Mouse (Mus musculus): ENCODE data around the gene Efna3.

The Efna3 gene

DNA sequence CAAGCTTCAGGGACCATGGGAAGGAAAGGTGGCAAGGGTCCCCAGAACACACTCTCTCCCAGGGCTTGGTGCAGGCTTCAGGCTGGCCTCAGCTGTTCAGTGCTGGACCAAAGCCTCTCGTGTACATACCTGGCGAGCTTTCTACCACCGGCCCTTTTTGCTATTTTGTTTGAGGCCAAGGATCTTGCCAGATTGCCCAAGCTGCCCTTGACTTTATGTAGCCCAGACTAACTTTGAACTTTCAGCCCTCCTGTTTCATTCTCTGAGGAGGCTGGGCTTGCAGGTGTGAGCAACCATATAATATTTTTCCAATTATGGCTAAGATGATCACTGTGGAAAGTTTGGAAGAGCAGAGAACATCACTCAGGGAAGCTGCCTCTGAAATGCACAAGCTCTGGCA, 38.5 kb downstream of the Efna3 start:
- no peak for DNase-seq (ENCODE audit: low read depth, low spot score)

DNA sequence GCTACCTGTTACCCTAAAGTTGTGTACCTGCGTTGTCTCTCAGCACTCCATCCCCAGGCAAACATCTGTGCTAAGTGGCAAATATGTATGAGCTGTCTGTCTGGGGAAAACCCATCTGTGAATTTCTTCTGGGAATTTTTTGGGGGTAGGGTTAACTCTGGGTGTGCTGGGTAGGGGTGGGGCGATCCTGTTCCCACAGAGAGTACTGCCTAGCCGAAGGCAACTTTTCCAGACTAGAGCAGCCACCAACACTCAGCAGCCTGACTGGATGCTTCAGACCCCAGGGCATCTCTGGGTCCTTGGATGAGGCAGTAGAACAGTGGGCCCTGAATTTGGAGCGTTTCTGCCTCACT, 40.5 kb downstream of the Efna3 start:
- DNase-seq (ENCODE audit: low read depth, low spot score) = no peak

DNA sequence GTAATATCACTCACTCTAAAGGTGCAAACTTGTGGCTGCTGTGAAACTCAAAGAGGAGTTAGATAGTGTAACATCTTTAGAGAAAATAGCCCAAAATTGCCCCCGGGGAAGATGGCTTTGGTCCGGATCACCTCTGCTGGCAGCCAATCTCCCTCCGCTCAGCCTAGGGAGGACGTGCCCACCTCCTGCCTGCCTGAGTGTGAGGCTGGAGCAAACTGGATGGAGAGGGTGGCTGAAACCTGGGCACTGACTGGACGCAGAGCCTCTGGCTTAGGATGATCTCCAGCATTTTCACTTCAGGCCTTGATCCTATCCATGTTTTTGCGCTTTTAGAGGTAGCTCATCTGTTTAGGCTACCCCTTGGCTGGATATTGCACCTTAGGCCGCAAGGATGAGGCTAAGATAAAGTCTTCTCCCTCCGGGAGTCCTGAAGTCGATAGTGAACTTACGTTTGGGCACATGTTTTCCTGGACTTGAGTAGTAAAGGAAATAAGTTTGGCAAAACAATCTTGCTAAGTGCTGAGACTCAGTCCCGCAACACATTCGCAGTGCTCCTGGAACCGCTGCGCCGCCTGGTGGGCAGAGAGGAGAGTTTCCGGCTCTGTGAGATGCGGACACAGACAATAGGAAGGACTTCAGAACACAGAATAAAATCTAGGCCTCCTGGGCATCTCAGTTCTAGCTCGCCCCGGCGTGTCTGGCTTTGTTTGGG, 41.0 kb downstream of the Efna3 start:
- peak; percentile 71 for DNase-seq (ENCODE audit: low read depth, low spot score)

GRCm38 (mm10) chr3:89280606-89281511, 41.9 kb downstream of the Efna3 start, which contains the start of gene Efna1:
Gene Efna1, minus strand, starts transcription at chr3:89281142.
- DNase-seq (ENCODE audit: low read depth, low spot score) = peak; percentile 43

- DNase-seq (ENCODE audit: low read depth, low spot score) = no peak
These were observed 42.6 kb downstream of the Efna3 start for GRCm38 (mm10) chr3:89280050-89280605.

DNA sequence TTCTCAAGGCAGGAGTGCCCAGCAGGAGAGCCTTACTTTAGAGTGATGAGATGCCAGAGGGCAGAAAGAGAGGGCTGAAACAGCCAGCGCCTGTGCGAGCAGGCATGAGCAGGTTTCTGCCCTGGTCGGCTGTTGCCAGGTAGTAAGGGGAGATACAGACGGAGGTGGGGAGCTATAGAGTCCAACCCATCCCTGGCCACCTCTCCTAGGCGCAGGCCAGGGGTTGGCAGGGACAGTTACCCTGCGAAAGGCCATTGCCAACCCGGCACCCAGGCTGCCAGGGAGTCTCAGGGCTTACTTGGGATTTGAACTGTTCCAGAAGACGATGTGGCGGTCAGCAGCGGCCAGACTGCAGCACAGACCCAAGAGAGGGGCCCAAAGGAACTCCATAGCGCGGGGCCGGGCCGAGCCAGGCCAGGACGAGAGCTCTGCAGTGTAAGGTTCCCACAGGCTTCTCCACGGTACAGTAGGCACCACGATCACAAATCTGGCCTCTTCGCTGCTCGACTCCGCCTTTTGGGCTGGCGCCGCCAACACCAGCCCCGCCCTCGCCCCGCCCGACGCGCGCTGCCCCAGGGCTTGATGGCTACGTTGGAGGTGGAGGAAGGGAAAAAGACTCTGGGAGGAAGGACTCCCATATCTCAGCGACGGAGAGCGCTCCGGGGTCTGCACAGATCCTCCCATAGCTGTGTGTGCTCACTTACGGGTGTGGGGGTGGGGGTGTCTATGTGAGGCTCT, 43.4 kb downstream of the Efna3 start:
- peak; percentile 75 for DNase-seq (ENCODE audit: low read depth, low spot score)

- no peak for DNase-seq (ENCODE audit: low read depth, low spot score)
These were observed 44.1 kb downstream of the Efna3 start for GRCm38 (mm10) chr3:89278643-89279042.

GRCm38 (mm10) chr3:89278107-89278506, 44.7 kb downstream of the Efna3 start:
- peak; percentile 58 for DNase-seq (ENCODE audit: low read depth, low spot score)

DNA sequence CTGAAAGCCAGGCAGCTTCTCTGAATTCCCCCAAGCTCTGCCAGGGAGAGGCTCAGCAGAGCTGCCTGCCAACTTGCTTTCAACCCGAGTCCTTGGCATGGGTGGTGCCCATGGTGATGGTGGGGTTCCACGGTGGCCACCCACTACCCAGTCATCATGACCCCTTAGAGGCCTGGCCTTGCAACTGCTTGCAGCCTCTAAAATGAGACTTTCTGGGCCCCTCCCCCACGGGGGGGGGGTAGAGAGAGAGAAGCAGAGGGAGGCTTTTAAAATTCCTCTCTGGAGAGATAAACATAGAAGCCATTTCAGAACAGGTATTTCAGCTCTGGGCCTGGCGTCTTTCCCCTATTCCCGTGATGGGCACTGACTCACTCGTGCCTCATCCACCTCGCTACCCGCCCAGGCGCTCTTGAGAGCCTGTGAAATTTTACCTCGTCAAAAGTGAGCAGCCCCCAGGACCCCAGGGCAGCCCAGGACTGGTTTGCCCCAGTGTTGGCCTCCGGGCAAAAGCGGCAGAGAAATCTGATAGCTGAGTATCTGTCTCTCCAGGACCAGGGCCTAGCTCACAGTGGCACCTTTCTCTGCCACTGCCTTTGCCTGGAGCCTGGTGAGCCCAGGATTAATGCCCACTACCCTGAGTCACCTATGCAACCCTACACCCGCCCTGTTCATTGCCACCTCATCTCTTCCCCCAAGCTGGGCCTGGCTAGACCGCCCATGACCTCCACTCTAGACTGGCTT, 45.3 kb downstream of the Efna3 start:
- DNase-seq (ENCODE audit: low read depth, low spot score) = peak; percentile 82

- DNase-seq (ENCODE audit: low read depth, low spot score) = no peak
These were observed 46.7 kb downstream of the Efna3 start for GRCm38 (mm10) chr3:89276061-89276460.

DNA sequence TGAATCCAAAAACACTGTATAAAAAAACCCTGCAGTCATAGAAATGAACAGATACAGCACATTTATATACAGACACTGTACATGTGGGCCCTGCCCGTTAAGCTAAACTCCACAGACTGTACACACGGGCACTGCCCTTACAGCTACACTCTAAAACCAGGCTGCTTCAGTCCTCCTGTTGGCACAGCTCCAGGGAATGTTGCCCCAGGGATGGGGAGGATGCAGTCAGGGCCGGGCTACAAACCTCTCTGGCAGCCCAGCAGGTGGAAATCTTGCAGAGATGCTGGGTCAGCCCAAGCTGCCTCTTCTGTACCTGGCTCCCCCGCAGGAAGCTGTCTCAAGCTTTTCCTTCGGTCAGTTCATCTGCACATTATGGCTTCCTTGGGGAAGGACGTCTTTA, 51.0 kb downstream of the Efna3 start:
- DNase-seq (ENCODE audit: low read depth, low spot score) = no peak

DNA sequence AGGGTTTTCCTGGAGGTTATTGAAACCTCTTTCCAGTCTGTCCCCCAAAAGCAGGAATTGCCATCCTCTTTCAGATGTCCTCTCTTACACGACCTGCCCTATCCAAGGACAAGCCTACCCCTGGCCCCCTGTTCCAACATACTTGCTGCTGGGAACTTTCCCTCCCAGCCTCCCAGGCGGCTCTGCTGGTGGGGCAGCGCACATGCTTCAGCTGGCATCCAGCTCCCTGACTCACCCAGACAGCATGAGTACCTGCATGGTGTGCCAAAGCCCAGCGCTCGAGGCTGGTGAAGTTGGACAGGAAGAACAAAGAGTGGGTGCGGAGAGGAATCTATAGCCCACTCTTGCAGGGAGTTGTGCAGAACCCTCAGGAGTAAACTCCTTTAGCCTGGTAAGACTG, 51.9 kb downstream of the Efna3 start:
- DNase-seq (ENCODE audit: low read depth, low spot score) = peak; percentile 35

DNA sequence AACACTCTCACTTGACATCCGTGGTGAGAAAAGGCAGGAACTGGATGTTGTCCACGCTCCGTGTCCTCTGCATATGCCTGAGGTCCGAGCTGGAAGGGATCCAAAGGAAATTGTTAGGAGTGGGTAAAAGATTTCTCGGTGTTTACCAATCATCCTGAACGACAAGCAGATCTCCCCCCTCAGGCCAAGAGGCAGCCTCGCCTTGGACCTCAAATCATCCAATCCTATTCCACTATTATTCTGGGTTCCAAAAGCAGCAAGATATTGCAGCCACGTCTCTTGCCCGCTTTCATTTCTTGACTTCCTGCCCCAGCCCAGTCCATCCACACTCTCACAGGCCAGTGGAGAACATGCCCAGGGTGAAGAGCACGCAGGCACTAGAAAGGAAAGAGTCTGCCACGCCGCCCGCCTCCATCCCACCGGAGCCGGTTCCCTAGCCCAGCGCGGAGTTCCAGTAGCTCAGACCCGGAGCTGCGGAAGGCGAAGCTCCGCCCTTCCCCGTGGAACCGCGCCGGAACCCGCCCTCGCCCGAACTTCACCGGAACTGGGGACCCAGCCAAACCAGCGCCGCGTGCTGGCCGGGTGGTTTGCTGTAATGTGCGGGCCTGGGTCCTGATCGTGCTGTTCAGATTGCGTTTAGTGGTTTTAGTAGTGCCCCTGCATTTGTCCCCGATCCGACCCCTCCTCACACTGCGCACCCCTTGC, 52.6 kb downstream of the Efna3 start, which contains the start of gene Slc50a1:
TSS of gene Slc50a1 (minus strand) at position 520 of the 705 bp plus-strand sequence.
- peak; percentile 67 for DNase-seq (ENCODE audit: low read depth, low spot score)

DNA sequence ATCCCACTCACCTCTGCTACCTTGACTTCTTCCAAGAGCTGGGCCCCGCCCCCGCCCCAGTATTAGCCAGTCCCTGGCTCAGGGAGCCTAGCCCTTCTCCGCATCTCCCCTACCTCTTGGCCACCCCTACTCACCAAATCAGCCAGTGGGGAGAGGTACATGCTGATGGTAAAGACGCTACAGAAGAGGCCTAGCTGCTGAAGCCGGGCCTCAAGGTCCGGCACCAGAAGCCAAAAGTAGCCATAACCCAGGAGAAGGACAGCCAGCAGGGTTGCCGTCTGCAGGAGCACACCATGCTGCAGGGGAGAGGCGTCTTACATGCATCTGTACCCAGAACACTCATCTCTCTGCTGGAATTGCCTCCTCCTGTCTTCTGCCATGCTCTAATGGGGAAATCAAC, 53.8 kb downstream of the Efna3 start:
- DNase-seq (ENCODE audit: low read depth, low spot score) = no peak

DNA sequence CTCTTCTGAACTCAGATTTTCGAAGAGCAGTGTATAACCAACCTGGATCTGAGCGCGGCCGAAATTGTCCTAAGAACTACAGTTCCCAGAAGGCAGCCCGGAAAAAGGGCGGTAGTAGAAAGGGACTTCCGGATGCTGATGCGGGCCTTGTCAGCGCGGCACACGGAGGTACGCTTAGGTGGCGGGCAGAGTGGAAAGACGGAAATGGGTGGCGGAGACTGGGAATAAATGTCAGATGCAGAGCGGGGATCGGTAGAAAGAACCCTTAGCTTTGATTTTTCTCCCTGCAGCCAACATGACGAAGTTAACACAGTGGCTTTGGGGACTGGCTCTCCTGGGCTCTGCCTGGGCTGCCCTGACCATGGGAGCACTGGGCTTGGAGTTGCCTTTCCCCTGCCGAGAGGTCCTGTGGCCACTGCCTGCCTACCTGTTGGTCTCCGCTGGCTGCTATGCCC, 56.3 kb downstream of the Efna3 start:
- no peak for DNase-seq (ENCODE audit: low read depth, low spot score)
